Mouse (Mus musculus) neural tube, embryonic 14.5 days (tissue): ENCODE measurements around the gene Methig1. TPM values are rescaled to one million over a fixed set of nuclear protein-coding genes. Genes with fewer than 3 reads are reported as not detected.
"Not testable (repeated sequence)": the region's sequence is repeated elsewhere in the genome, so short reads cannot be mapped to it uniquely, and the experiment has no call there.

ENCODE experiments used
- ATAC-seq: fragments of 200-750 bp; cut with Nextera tagmentation; 2 replicates; pipeline ENCODE4 v1.8.0; 2017; ENCODE audit warnings: low read depth, mild to moderate bottlenecking, moderate TSS enrichment, moderate library complexity
- H3K27ac ChIP-seq: fragments of 300-500 bp; sonication (generic); 2 replicates; pipeline ENCODE4 v1.5.1; 2014; ENCODE audit warnings: low read depth, mild to moderate bottlenecking, control low read depth, low read length, moderate library complexity, mixed read lengths
- H3K27me3 ChIP-seq: fragments of 300-500 bp; sonication (generic); 2 replicates; pipeline ENCODE4 v1.6.1; 2014; ENCODE audit warnings: low read length; ENCODE audit not compliant: control insufficient read depth, insufficient read depth
- H3K36me3 ChIP-seq: fragments of 300-500 bp; sonication (generic); 2 replicates; pipeline ENCODE4 v1.6.1; 2014; ENCODE audit warnings: low read length, mixed read lengths; ENCODE audit not compliant: control insufficient read depth, insufficient read depth
- H3K4me1 ChIP-seq: fragments of 300-500 bp; sonication (generic); 2 replicates; pipeline ENCODE4 v1.6.1; 2014; ENCODE audit warnings: low read length; ENCODE audit not compliant: control insufficient read depth, insufficient read depth
- H3K4me2 ChIP-seq: fragments of 300-500 bp; sonication (generic); 2 replicates; pipeline ENCODE4 v1.6.1; 2014; ENCODE audit warnings: mild to moderate bottlenecking, low read depth, low read length, control low read depth
- H3K4me3 ChIP-seq: fragments of 300-500 bp; sonication (generic); 2 replicates; pipeline ENCODE4 v1.5.1; 2014; ENCODE audit warnings: low read depth, low read length, control low read depth, mixed read lengths
- H3K9ac ChIP-seq: fragments of 300-500 bp; sonication (generic); replicated peaks from 2 replicates; pipeline ENCODE4 v1.6.1; 2014; ENCODE audit warnings: low read depth, mild to moderate bottlenecking, control low read depth, low read length, mixed read lengths
- H3K9me3 ChIP-seq: fragments of 300-500 bp; sonication (generic); 2 replicates; pipeline ENCODE4 v1.6.1; 2016; ENCODE audit warnings: low read length; ENCODE audit not compliant: control insufficient read depth
- WGBS: fragments of 180-500 bp; shearing (Covaris S2); extraction: QIAGEN DNeasy Blood & Tissue Kit; methylation state at CpG from one replicate; pipeline ENCODE4 v1.1.7; 2014; 5-methylcytosine and 5-hydroxymethylcytosine counted together
- polyA plus RNA-seq: library from polyadenylated mRNA; unstranded; fragments of >200 nt; fragmentation: Nextera tagmentation; extraction: Ambion mirVana; gene quantifications from 2 replicates; pipeline ENCODE4 v1.2.1, GENCODE M21; 2014

The Methig1 gene
- polyA plus RNA-seq, 1 experiment from 2014 or later: 0.42 TPM

- no peaks in the 10 kb centered on the region for H3K9me3 ChIP-seq
- H3K27ac ChIP-seq: no peak overlapping the region
- H3K36me3 ChIP-seq: no peaks in the 10 kb centered on the region
- H3K9ac ChIP-seq: no peak overlapping the region
- no peak for ATAC-seq
- WGBS: 48% methylated on average over 5 of the region's 5 CpGs
- no peaks in the 10 kb centered on the region for H3K4me1 ChIP-seq
- H3K4me3 ChIP-seq: no peak overlapping the region
- no peaks in the 10 kb centered on the region for H3K27me3 ChIP-seq
- H3K4me2 ChIP-seq: no peak overlapping the region
Observed at GRCm38 (mm10) chr15:100355876-100356275, 2.9 kb downstream of the Methig1 start.

GRCm38 (mm10) chr15:100364242-100364641 lies 11.3 kb downstream of the Methig1 start, which contains the start of gene Higd1c:
Gene Higd1c (plus strand): TSS chr15:100364542.
- no peak within 1 kb of the TSS for H3K27ac ChIP-seq
- H3K9ac ChIP-seq: no peak within 1 kb of the TSS
- WGBS: 72% methylated on average over 7 of the region's 7 CpGs
- H3K4me3 ChIP-seq: no peak within 1 kb of the TSS
- no peaks in the 10 kb centered on the region for H3K36me3 ChIP-seq
- H3K9me3 ChIP-seq: no peaks in the 10 kb centered on the region
- H3K4me2 ChIP-seq: no peak within 1 kb of the TSS
- ATAC-seq: no peak
- H3K27me3 ChIP-seq: no peaks in the 10 kb centered on the region
- no peaks in the 10 kb centered on the region for H3K4me1 ChIP-seq

- not testable (repeated sequence) for H3K4me1 ChIP-seq, H3K27ac ChIP-seq, H3K4me2 ChIP-seq, H3K9ac ChIP-seq, ATAC-seq, H3K4me3 ChIP-seq, H3K36me3 ChIP-seq, H3K9me3 ChIP-seq, H3K27me3 ChIP-seq
- 35% methylated on average over 9 of the region's 9 CpGs for WGBS
Observed at GRCm38 (mm10) chr15:100365967-100366366, 13.0 kb downstream of the Methig1 start.

- 53% methylated on average over 7 of the region's 7 CpGs for whole genome bisulfite sequencing
- Histone ChIP-seq H3K27ac (no peak overlapping the region), H3K9me3 (no peaks in the 10 kb centered on the region), H3K36me3 (no peaks in the 10 kb centered on the region), H3K27me3 (no peaks in the 10 kb centered on the region), H3K4me3 (no peak overlapping the region), H3K9ac (no peak overlapping the region), H3K4me2 (no peak overlapping the region), H3K4me1 (no peaks in the 10 kb centered on the region)
- ATAC-seq: no peak
Observed at GRCm38 (mm10) chr15:100367119-100367518, 14.2 kb downstream of the Methig1 start.

- H3K36me3 ChIP-seq: no peaks in the 10 kb centered on the region
- H3K27ac ChIP-seq: no peak overlapping the region
- no peaks in the 10 kb centered on the region for H3K4me1 ChIP-seq
- H3K4me3 ChIP-seq: no peak overlapping the region
- no peaks in the 10 kb centered on the region for H3K9me3 ChIP-seq
- 35% methylated on average over 5 of the region's 5 CpGs for WGBS
- no peak overlapping the region for H3K9ac ChIP-seq
- H3K4me2 ChIP-seq: no peak overlapping the region
- no peak for ATAC-seq
- H3K27me3 ChIP-seq: no peaks in the 10 kb centered on the region
Observed at GRCm38 (mm10) chr15:100375066-100375465, 22.1 kb downstream of the Methig1 start.

- H3K9me3 ChIP-seq, H3K4me2 ChIP-seq, H3K27ac ChIP-seq, H3K9ac ChIP-seq, H3K4me3 ChIP-seq, H3K4me1 ChIP-seq, H3K36me3 ChIP-seq, H3K27me3 ChIP-seq: not testable (repeated sequence)
- WGBS: 41% methylated on average over 4 of the region's 9 CpGs
- ATAC-seq: 0 out of 2 replicates have a peak, but pooled peaks have one; percentile 28
Observed at GRCm38 (mm10) chr15:100377847-100378505, 25.0 kb downstream of the Methig1 start.

- no peak overlapping the region for H3K27ac ChIP-seq
- ATAC-seq: no peak
- H3K9me3 ChIP-seq: no peaks in the 10 kb centered on the region
- WGBS: 88% methylated on average over 8 of the region's 8 CpGs
- H3K4me2 ChIP-seq: no peak overlapping the region
- no peaks in the 10 kb centered on the region for H3K27me3 ChIP-seq
- no peak overlapping the region for H3K9ac ChIP-seq
- no peaks in the 10 kb centered on the region for H3K36me3 ChIP-seq
- no peak overlapping the region for H3K4me3 ChIP-seq
- no peaks in the 10 kb centered on the region for H3K4me1 ChIP-seq
Observed at GRCm38 (mm10) chr15:100379658-100380057, 26.7 kb downstream of the Methig1 start.

GRCm38 (mm10) chr15:100380104-100380503 lies 27.2 kb downstream of the Methig1 start:
- Histone ChIP-seq H3K4me2 (no peak overlapping the region), H3K4me1 (no peaks in the 10 kb centered on the region), H3K36me3 (no peaks in the 10 kb centered on the region), H3K4me3 (no peak overlapping the region), H3K9me3 (no peaks in the 10 kb centered on the region), H3K27me3 (no peaks in the 10 kb centered on the region), H3K27ac (no peak overlapping the region), H3K9ac (no peak overlapping the region)
- WGBS: 73% methylated on average over 2 of the region's 2 CpGs
- ATAC-seq: no peak

- Histone ChIP-seq H3K9me3 (no peaks in the 10 kb centered on the region), H3K27ac (no peak overlapping the region), H3K4me1 (no peaks in the 10 kb centered on the region), H3K4me2 (no peak overlapping the region), H3K4me3 (no peak overlapping the region), H3K27me3 (no peaks in the 10 kb centered on the region), H3K36me3 (no peaks in the 10 kb centered on the region), H3K9ac (no peak overlapping the region)
- ATAC-seq: no peak
- 91% methylated on average over 9 of the region's 9 CpGs for WGBS
Observed at GRCm38 (mm10) chr15:100385705-100386104, 32.8 kb downstream of the Methig1 start.
